In genomic region chr1:114515709-114516108, GRCm38 (mm10) we compare ENCODE assay signal across 26 mouse cellular contexts.
"Had no signal": no experiment of that assay in that cellular context is flagged by ENCODE, and none has a peak within 500 bp of the region (broad histone marks: within the 10 kb centered on the region; RNA-seq: fewer than 3 reads in every experiment).

No protein-coding gene starts in this region.

- H3K27ac ChIP-seq: heart, embryonic 10.5 days; hindbrain, embryonic 10.5 days; hindbrain, embryonic 12.5 days; kidney, embryonic 15.5 days; left cerebral cortex, adult 2 months; limb, embryonic 10.5 days; limb, embryonic 12.5 days; liver, embryonic 13.5 days; liver, embryonic 15.5 days had no signal

- H3K4me3 ChIP-seq: heart, embryonic 10.5 days; heart, embryonic 12.5 days; hindbrain, embryonic 10.5 days; hindbrain, embryonic 12.5 days; kidney, embryonic 15.5 days; left cerebral cortex, adult 2 months; limb, embryonic 10.5 days; limb, embryonic 12.5 days; liver, embryonic 13.5 days; liver, embryonic 15.5 days had no signal

- H3K27me3 ChIP-seq: heart, embryonic 12.5 days; hindbrain, embryonic 12.5 days; kidney, embryonic 15.5 days; limb, embryonic 12.5 days; liver, embryonic 13.5 days; liver, embryonic 15.5 days had no signal

- H3K4me1 ChIP-seq: heart, embryonic 10.5 days; heart, embryonic 12.5 days; hindbrain, embryonic 10.5 days; hindbrain, embryonic 12.5 days; kidney, embryonic 15.5 days; limb, embryonic 10.5 days; limb, embryonic 12.5 days; liver, embryonic 13.5 days; liver, embryonic 15.5 days had no signal

- DNase-seq: forebrain, postnatal 0 days; gastrocnemius, postnatal 14 days; gastrocnemius, postnatal 36 days; heart, adult 18-20 months; heart, postnatal 10 days; heart, postnatal 4 days; kidney, adult 11 months; kidney, adult 2 months; kidney, adult 9 months; kidney, postnatal 10 days; kidney, postnatal 25 days; layer of hippocampus, adult 9-11 months; liver; liver, embryonic 13.5 days had no signal

- H3K9me3 ChIP-seq: heart, embryonic 10.5 days; heart, embryonic 12.5 days; hindbrain, embryonic 10.5 days; hindbrain, embryonic 12.5 days; kidney, embryonic 15.5 days; limb, embryonic 10.5 days; limb, embryonic 12.5 days; liver, embryonic 13.5 days; liver, embryonic 15.5 days had no signal

- H3K36me3 ChIP-seq: heart, embryonic 10.5 days; heart, embryonic 12.5 days; hindbrain, embryonic 10.5 days; hindbrain, embryonic 12.5 days; kidney, embryonic 15.5 days; limb, embryonic 10.5 days; limb, embryonic 12.5 days; liver, embryonic 13.5 days; liver, embryonic 15.5 days had no signal

- H3K9ac ChIP-seq: forebrain, postnatal 0 days; heart, embryonic 12.5 days; hindbrain, embryonic 12.5 days; kidney, embryonic 15.5 days; limb, embryonic 12.5 days; liver, embryonic 13.5 days; liver, embryonic 15.5 days had no signal

- H3K4me2 ChIP-seq: heart, embryonic 12.5 days; hindbrain, embryonic 12.5 days; kidney, embryonic 15.5 days; limb, embryonic 12.5 days; liver, embryonic 11.5 days; liver, embryonic 13.5 days; liver, embryonic 15.5 days had no signal

- ATAC-seq: forebrain, postnatal 0 days; hindbrain, embryonic 16.5 days; inflammation-experienced regulatory T-cells, adult 6 months had no signal
